Mouse (Mus musculus) limb, embryonic 11.5 days (tissue): ENCODE measurements around the gene Fam199x. TPM values are rescaled to one million over a fixed set of nuclear protein-coding genes. Genes with fewer than 3 reads are reported as not detected.
A peak's percentile ranks its signal among the peaks of the same experiment; 100 is the strongest.

ENCODE experiments used
- ATAC-seq: fragments of 200-750 bp; cut with Nextera tagmentation; 2 replicates; pipeline ENCODE4 v1.8.0; 2017; ENCODE audit warnings: low read depth; ENCODE audit not compliant: insufficient number of reproducible peaks, low FRiP score, low TSS enrichment
- DNase-seq: peaks from one replicate; pipeline ENCODE4 v3.0.0-alpha.2; 2015; ENCODE audit warnings: low spot score
- H3K27ac ChIP-seq: fragments of 300-500 bp; sonication (generic); replicated peaks from 2 replicates; pipeline ENCODE4 v1.5.1; 2014; ENCODE audit warnings: low read depth, mild to moderate bottlenecking, low read length
- H3K27me3 ChIP-seq: fragments of 300-500 bp; sonication (generic); 2 replicates; pipeline ENCODE4 v1.6.1; 2014; ENCODE audit warnings: mild to moderate bottlenecking, low read length, mixed read lengths; ENCODE audit not compliant: control insufficient read depth, insufficient read depth
- H3K36me3 ChIP-seq: fragments of 300-500 bp; sonication (generic); 2 replicates; pipeline ENCODE4 v1.6.1; 2014; ENCODE audit warnings: mild to moderate bottlenecking, low read length, moderate library complexity, mixed read lengths; ENCODE audit not compliant: control insufficient read depth, insufficient read depth
- H3K4me1 ChIP-seq: fragments of 300-500 bp; sonication (generic); 2 replicates; pipeline ENCODE4 v1.6.1; 2014; ENCODE audit warnings: low read length, mixed read lengths; ENCODE audit not compliant: control insufficient read depth, insufficient read depth
- H3K4me2 ChIP-seq: fragments of 300-500 bp; sonication (generic); 2 replicates; pipeline ENCODE4 v1.6.1; 2014; ENCODE audit warnings: low read depth, mild to moderate bottlenecking, moderate library complexity; ENCODE audit not compliant: severe bottlenecking
- H3K4me3 ChIP-seq: fragments of 300-500 bp; sonication (generic); 2 replicates; pipeline ENCODE4 v1.5.1; 2014; ENCODE audit warnings: low read depth, low read length
- H3K9ac ChIP-seq: fragments of 300-500 bp; sonication (generic); 2 replicates; pipeline ENCODE4 v1.6.1; 2014; ENCODE audit warnings: mild to moderate bottlenecking, low read length
- H3K9me3 ChIP-seq: fragments of 300-500 bp; sonication (generic); 2 replicates; pipeline ENCODE4 v1.6.1; 2016; ENCODE audit warnings: low read length; ENCODE audit not compliant: control insufficient read depth
- WGBS: fragments of 180-500 bp; shearing (Covaris S2); extraction: QIAGEN DNeasy Blood & Tissue Kit; methylation state at CpG from one replicate; pipeline ENCODE4 v1.1.7; 2014; 5-methylcytosine and 5-hydroxymethylcytosine counted together
- polyA plus RNA-seq: library from polyadenylated mRNA; unstranded; fragments of >200 nt; fragmentation: Nextera tagmentation; extraction: Ambion mirVana; gene quantifications from 2 replicates; pipeline ENCODE4 v1.2.1, GENCODE M21; 2014

Fam199x gene
- polyA plus RNA-seq, 1 experiment from 2014 or later = 18.6 TPM

GRCm38 (mm10) chrX:137038000-137038483, 11.4 kb upstream of the Fam199x start, which contains the start of gene Slc25a53:
Gene Slc25a53 (minus strand): TSS chrX:137038302.
- H3K9ac ChIP-seq = peak within 1 kb of the TSS; percentile 66
- H3K4me1 ChIP-seq = no peaks in the 10 kb centered on the region
- H3K9me3 ChIP-seq = no peaks in the 10 kb centered on the region
- peak within 1 kb of the TSS; percentile 47 for H3K4me3 ChIP-seq
- DNase-seq = peak; percentile 90
- H3K27me3 ChIP-seq = no peaks in the 10 kb centered on the region
- peak within 1 kb of the TSS; percentile 65; the same call in 1 of the 2 replicates for H3K27ac ChIP-seq
- peak; percentile 93 for ATAC-seq
- 17% methylated on average over 31 of the region's 31 CpGs for WGBS
- H3K4me2 ChIP-seq = peak within 1 kb of the TSS; percentile 47
- no peaks in the 10 kb centered on the region for H3K36me3 ChIP-seq

GRCm38 (mm10) chrX:137038502-137038901, 10.9 kb upstream of the Fam199x start:
- Histone ChIP-seq H3K4me3 (peak overlapping the region; percentile 47), H3K36me3 (no peaks in the 10 kb centered on the region), H3K27me3 (no peaks in the 10 kb centered on the region), H3K9me3 (no peaks in the 10 kb centered on the region), H3K9ac (peak overlapping the region; percentile 66; the same call in 1 of the 2 replicates), H3K4me2 (no peak overlapping the region), H3K27ac (no peak overlapping the region; the same call in 1 of the 2 replicates), H3K4me1 (no peaks in the 10 kb centered on the region)
- ATAC-seq (no peak; the same call in 1 of the 2 replicates), DNase-seq (no peak)
- 32% methylated on average over 7 of the region's 7 CpGs for whole genome bisulfite sequencing

GRCm38 (mm10) chrX:137049060-137049424, 352 bp upstream of the Fam199x start:
- Histone ChIP-seq H3K9ac (peak overlapping the region; percentile 32), H3K36me3 (no peaks in the 10 kb centered on the region), H3K9me3 (no peaks in the 10 kb centered on the region), H3K4me3 (peak overlapping the region; percentile 59), H3K4me2 (peak overlapping the region; percentile 43), H3K27ac (no peak overlapping the region), H3K4me1 (no peaks in the 10 kb centered on the region), H3K27me3 (peaks cover 6% of the 10 kb centered on the region; the same call in 1 of the 2 replicates)
- ATAC-seq (no peak), DNase-seq (no peak)
- WGBS = 19% methylated on average over 9 of the region's 11 CpGs

GRCm38 (mm10) chrX:137063202-137063601, 13.8 kb downstream of the Fam199x start:
- WGBS = 88% methylated on average over 9 of the region's 9 CpGs
- Histone ChIP-seq H3K27me3 (no peaks in the 10 kb centered on the region), H3K36me3 (no peaks in the 10 kb centered on the region), H3K4me3 (no peak overlapping the region), H3K4me1 (no peaks in the 10 kb centered on the region), H3K4me2 (no peak overlapping the region), H3K27ac (no peak overlapping the region), H3K9ac (no peak overlapping the region), H3K9me3 (no peaks in the 10 kb centered on the region)
- ATAC-seq (no peak), DNase-seq (no peak)

- Histone ChIP-seq H3K9me3 (no peaks in the 10 kb centered on the region), H3K27me3 (peaks cover 41% of the 10 kb centered on the region), H3K4me2 (no peak overlapping the region), H3K36me3 (no peaks in the 10 kb centered on the region), H3K9ac (no peak overlapping the region), H3K4me1 (no peaks in the 10 kb centered on the region), H3K4me3 (no peak overlapping the region), H3K27ac (no peak overlapping the region)
- ATAC-seq = no peak
- no peak for DNase-seq
- 22% methylated on average over 25 of the region's 25 CpGs for WGBS
Observed at GRCm38 (mm10) chrX:137104531-137104930, 55.1 kb downstream of the Fam199x start.

- no peak overlapping the region for H3K4me2 ChIP-seq
- no peaks in the 10 kb centered on the region for H3K9me3 ChIP-seq
- H3K27ac ChIP-seq = no peak overlapping the region
- H3K9ac ChIP-seq = no peak overlapping the region
- whole genome bisulfite sequencing = 12% methylated on average over 12 of the region's 13 CpGs
- no peaks in the 10 kb centered on the region for H3K4me1 ChIP-seq
- DNase-seq (no peak), ATAC-seq (no peak)
- H3K27me3 ChIP-seq = peaks cover 34% of the 10 kb centered on the region
- no peak overlapping the region for H3K4me3 ChIP-seq
- no peaks in the 10 kb centered on the region for H3K36me3 ChIP-seq
Observed at GRCm38 (mm10) chrX:137106498-137106897, 57.1 kb downstream of the Fam199x start.

GRCm38 (mm10) chrX:137118097-137118746, 68.8 kb downstream of the Fam199x start:
- WGBS = 19% methylated on average over 40 of the region's 40 CpGs
- H3K9ac ChIP-seq = no peak overlapping the region
- peak; percentile 76 for ATAC-seq

GRCm38 (mm10) chrX:137119675-137120423, 70.5 kb downstream of the Fam199x start:
- Histone ChIP-seq H3K27ac (no peak overlapping the region), H3K4me2 (peak overlapping the region; percentile 25; the same call in 1 of the 2 replicates), H3K4me3 (no peak overlapping the region), H3K36me3 (no peaks in the 10 kb centered on the region), H3K4me1 (no peaks in the 10 kb centered on the region), H3K9ac (no peak overlapping the region), H3K27me3 (peaks cover 61% of the 10 kb centered on the region), H3K9me3 (no peaks in the 10 kb centered on the region)
- WGBS = 20% methylated on average over 52 of the region's 52 CpGs
- ATAC-seq (0 out of 2 replicates have a peak, but pooled peaks have one; percentile 29), DNase-seq (no peak)

More at GRCm38 (mm10) chrX:137118097-137118746, 68.8 kb downstream of the Fam199x start:
- peak; percentile 83 for DNase-seq
- no peak overlapping the region for H3K4me2 ChIP-seq
- no peak overlapping the region for H3K4me3 ChIP-seq
- H3K36me3 ChIP-seq = no peaks in the 10 kb centered on the region
- H3K4me1 ChIP-seq = no peaks in the 10 kb centered on the region
- no peaks in the 10 kb centered on the region for H3K9me3 ChIP-seq
- no peak overlapping the region for H3K27ac ChIP-seq
- H3K27me3 ChIP-seq = peaks cover 62% of the 10 kb centered on the region
